Mouse (Mus musculus) hindbrain, embryonic 14.5 days (tissue): Measurements from ENCODE around the gene Cdk11b. TPM values are rescaled to one million over a fixed set of nuclear protein-coding genes. Genes with fewer than 3 reads are reported as not detected.

Experiments used
- ATAC-seq: fragments of 200-750 bp; cut with Nextera tagmentation; 2 replicates; pipeline ENCODE4 v1.8.0; 2017; ENCODE audit warnings: moderate number of reproducible peaks, mild to moderate bottlenecking, moderate TSS enrichment, moderate library complexity; ENCODE audit not compliant: low FRiP score
- DNase-seq: peaks from one replicate; pipeline ENCODE4 v3.0.0-alpha.2; 2015; ENCODE audit warnings: low spot score
- H3K27ac ChIP-seq: fragments of 300-500 bp; sonication (generic); 2 replicates; pipeline ENCODE4 v1.5.1; 2014; ENCODE audit warnings: mild to moderate bottlenecking, moderate library complexity
- H3K27me3 ChIP-seq: fragments of 300-500 bp; sonication (generic); 2 replicates; pipeline ENCODE4 v1.6.1; 2014; ENCODE audit warnings: mild to moderate bottlenecking, low read length, mixed read lengths; ENCODE audit not compliant: control insufficient read depth, insufficient read depth
- H3K36me3 ChIP-seq: fragments of 300-500 bp; sonication (generic); replicated peaks from 2 replicates; pipeline ENCODE4 v1.6.1; 2014; ENCODE audit not compliant: control insufficient read depth, insufficient read depth
- H3K4me1 ChIP-seq: fragments of 300-500 bp; sonication (generic); replicated peaks from 2 replicates; pipeline ENCODE4 v1.6.1; 2014; ENCODE audit warnings: antibody characterized with exemption, low read length, mixed read lengths; ENCODE audit not compliant: control insufficient read depth, insufficient read depth
- H3K4me2 ChIP-seq: fragments of 300-500 bp; sonication (generic); replicated peaks from 2 replicates; pipeline ENCODE4 v1.6.1; 2014; ENCODE audit warnings: mild to moderate bottlenecking, moderate library complexity
- H3K4me3 ChIP-seq: fragments of 300-500 bp; sonication (generic); replicated peaks from 2 replicates; pipeline ENCODE4 v1.5.1; 2014; ENCODE audit warnings: mild to moderate bottlenecking, low read length
- H3K9ac ChIP-seq: fragments of 300-500 bp; sonication (generic); 2 replicates; pipeline ENCODE4 v1.6.1; 2014
- H3K9me3 ChIP-seq: fragments of 300-500 bp; sonication (generic); 2 replicates; pipeline ENCODE4 v1.6.1; 2016; ENCODE audit warnings: low read length; ENCODE audit not compliant: control insufficient read depth
- WGBS: fragments of 180-500 bp; shearing (Covaris S2); extraction: QIAGEN DNeasy Blood & Tissue Kit; methylation state at CpG from one replicate; pipeline ENCODE4 v1.1.7; 2014; 5-methylcytosine and 5-hydroxymethylcytosine counted together
- polyA plus RNA-seq: library from polyadenylated mRNA; unstranded; fragments of >200 nt; fragmentation: Nextera tagmentation; extraction: Ambion mirVana; gene quantifications from 2 replicates; pipeline ENCODE4 v1.2.1, GENCODE M21; 2014

Cdk11b gene
- polyA plus RNA-seq, 1 experiment from 2014 or later: 43.2 TPM

GRCm38 (mm10) chr4:155696261-155697255 is 71.9 kb downstream of the Cdk11b start:
- H3K4me2 ChIP-seq: peak overlapping the region; percentile 68
- no peak for DNase-seq
- no peaks in the 10 kb centered on the region for H3K36me3 ChIP-seq
- H3K9me3 ChIP-seq: no peaks in the 10 kb centered on the region
- H3K9ac ChIP-seq: peak overlapping the region; percentile 87
- WGBS: 78% methylated on average over 16 of the region's 16 CpGs
- H3K27me3 ChIP-seq: no peaks in the 10 kb centered on the region
- ATAC-seq: no peak
- H3K27ac ChIP-seq: no peak overlapping the region
- peak overlapping the region; percentile 62; the same call in 1 of the 2 replicates for H3K4me3 ChIP-seq
- H3K4me1 ChIP-seq: peaks cover 20% of the 10 kb centered on the region

Other genes with a start within 250 kb of the Cdk11b start
- 0.13 TPM in 1 of 2 replicates, not detected in the other for gene Gabrd, start 226.7 kb upstream of the Cdk11b start, polyA plus RNA-seq
- gene Cfap74, start 215.7 kb upstream of the Cdk11b start, polyA plus RNA-seq: 4.6 and 4.9 TPM in 2 replicates
- 0.29 TPM in 1 of 2 replicates, not detected in the other for gene Tmem52, start 155.7 kb upstream of the Cdk11b start, polyA plus RNA-seq
- 1,126 and 1,185 TPM in 2 replicates for gene Gnb1, start 133.5 kb upstream of the Cdk11b start, polyA plus RNA-seq
- gene Nadk, start 62.5 kb upstream of the Cdk11b start, polyA plus RNA-seq: 82.9 and 92.1 TPM in 2 replicates
- 19.9 and 23.6 TPM in 2 replicates for gene Slc35e2, start 23.4 kb upstream of the Cdk11b start, polyA plus RNA-seq
- gene Gm10563, start 20.6 kb downstream of the Cdk11b start, polyA plus RNA-seq: not detected in 2 replicates
- 2.7 and 2.9 TPM in 2 replicates for gene Mmp23, start 28.5 kb downstream of the Cdk11b start, polyA plus RNA-seq
- 44.9 and 46.1 TPM in 2 replicates for gene Mib2, start 44.3 kb downstream of the Cdk11b start, polyA plus RNA-seq
- 9.0 and 10.3 TPM in 2 replicates for gene Fndc10, start 69.5 kb downstream of the Cdk11b start, polyA plus RNA-seq
- gene Ssu72, start 79.9 kb downstream of the Cdk11b start, polyA plus RNA-seq: 164 and 169 TPM in 2 replicates
- 8.8 and 9.3 TPM in 2 replicates for gene Tmem240, start 109.9 kb downstream of the Cdk11b start, polyA plus RNA-seq
- 73.0 and 82.2 TPM in 2 replicates for gene Atad3a, start 136.2 kb downstream of the Cdk11b start, polyA plus RNA-seq
- 24.7 and 27.6 TPM in 2 replicates for gene Vwa1, start 149.8 kb downstream of the Cdk11b start, polyA plus RNA-seq
- 0.84 and 0.93 TPM in 2 replicates for gene Tmem88b, start 161.0 kb downstream of the Cdk11b start, polyA plus RNA-seq
- gene Ankrd65, start 165.6 kb downstream of the Cdk11b start, polyA plus RNA-seq: not detected in 2 replicates
- 265 and 267 TPM in 2 replicates for gene Mrpl20, start 178.0 kb downstream of the Cdk11b start, polyA plus RNA-seq
- 131 and 133 TPM in 2 replicates for gene Ccnl2, start 187.6 kb downstream of the Cdk11b start, polyA plus RNA-seq
- 114 and 126 TPM in 2 replicates for gene Aurkaip1, start 206.4 kb downstream of the Cdk11b start, polyA plus RNA-seq
- 24.5 and 25.8 TPM in 2 replicates for gene Mxra8, start 214.8 kb downstream of the Cdk11b start, polyA plus RNA-seq
- 13.6 and 15.6 TPM in 2 replicates for gene Dvl1, start 222.5 kb downstream of the Cdk11b start, polyA plus RNA-seq
- 0.40 and 0.41 TPM in 2 replicates for gene Tas1r3, start 238.5 kb downstream of the Cdk11b start, polyA plus RNA-seq
- 33.5 TPM in 2 replicates for gene Cptp, start 244.6 kb downstream of the Cdk11b start, polyA plus RNA-seq
- 69.6 and 71.4 TPM in 2 replicates for gene Ints11, start 244.7 kb downstream of the Cdk11b start, polyA plus RNA-seq